30 mouse cellular contexts compared by ENCODE assay signal in the genomic region with DNA sequence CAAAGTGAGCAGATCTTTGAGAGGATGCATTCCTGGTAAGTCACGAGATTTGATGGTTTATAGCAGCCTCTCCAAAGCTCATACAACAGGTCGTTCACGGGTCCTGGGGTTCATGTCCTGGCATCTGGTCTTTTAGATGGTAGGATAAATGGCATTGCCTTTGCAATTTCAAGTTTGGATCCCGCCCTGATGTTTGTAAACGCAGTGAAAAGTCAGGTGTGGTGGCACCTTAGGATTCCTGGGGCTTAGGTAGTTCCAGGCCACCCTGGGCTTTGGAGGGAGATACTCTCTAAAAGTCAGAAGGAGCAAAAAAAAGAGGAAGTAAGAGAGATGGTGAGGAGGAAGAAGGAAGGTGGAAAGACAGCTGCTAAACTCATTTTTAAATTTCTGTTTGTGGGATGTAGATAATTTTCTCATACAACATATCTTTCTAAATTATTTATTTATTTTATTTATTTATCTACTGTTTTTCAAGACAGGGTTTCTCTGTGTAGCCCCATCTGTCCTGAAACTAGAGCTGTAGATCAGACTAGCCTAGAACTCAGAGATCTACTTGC. TPM values are rescaled to one million over a fixed set of nuclear protein-coding genes. Genes with fewer than 3 reads are reported as not detected.
"Had no signal": no experiment of that assay in that cellular context is flagged by ENCODE, and none has a peak within 500 bp of the region (broad histone marks: within the 10 kb centered on the region; RNA-seq: fewer than 3 reads in every experiment).

No protein-coding gene starts in this region.

- ATAC-seq: forebrain, embryonic 13.5 days; forebrain, embryonic 14.5 days; forebrain, embryonic 15.5 days; forebrain, embryonic 16.5 days; forebrain, postnatal 0 days had no signal

- H3K9ac ChIP-seq: embryonic facial prominence, embryonic 12.5 days; embryonic facial prominence, embryonic 13.5 days; embryonic facial prominence, embryonic 15.5 days; forebrain, embryonic 12.5 days; forebrain, embryonic 13.5 days; forebrain, embryonic 15.5 days; forebrain, postnatal 0 days had no signal

- DNase-seq: cerebellum, adult 9-10 months; cerebellum, adult 9-11 months; cerebellum, postnatal 10 days; cerebellum, postnatal 14 days; cerebellum, postnatal 25 days; cerebellum, postnatal 36 days; embryo, embryonic 11 days; forebrain, postnatal 0 days; gastrocnemius, adult 2 months; gastrocnemius, postnatal 10 days; gastrocnemius, postnatal 14 days; gastrocnemius, postnatal 25 days; gastrocnemius, postnatal 36 days; heart, adult 18-20 months had no signal

- H3K36me3 ChIP-seq: embryonic facial prominence, embryonic 10.5 days; embryonic facial prominence, embryonic 12.5 days; embryonic facial prominence, embryonic 13.5 days; embryonic facial prominence, embryonic 15.5 days; forebrain, embryonic 10.5 days; forebrain, embryonic 12.5 days; forebrain, embryonic 15.5 days; heart, embryonic 10.5 days had no signal

- H3K4me3 ChIP-seq: embryonic facial prominence, embryonic 10.5 days; embryonic facial prominence, embryonic 12.5 days; embryonic facial prominence, embryonic 13.5 days; embryonic facial prominence, embryonic 15.5 days; erythroblast, embryonic 14.5 days; forebrain, embryonic 10.5 days; forebrain, embryonic 12.5 days; forebrain, embryonic 13.5 days; forebrain, embryonic 15.5 days; gastrocnemius, adult 2 months; heart, embryonic 10.5 days had no signal

- H3K4me2 ChIP-seq: embryonic facial prominence, embryonic 12.5 days; embryonic facial prominence, embryonic 13.5 days; embryonic facial prominence, embryonic 15.5 days; forebrain, embryonic 12.5 days; forebrain, embryonic 13.5 days; forebrain, embryonic 15.5 days; heart, embryonic 11.5 days had no signal

- H3K27ac ChIP-seq: embryonic facial prominence, embryonic 10.5 days; embryonic facial prominence, embryonic 12.5 days; embryonic facial prominence, embryonic 13.5 days; embryonic facial prominence, embryonic 15.5 days; forebrain, embryonic 10.5 days; forebrain, embryonic 12.5 days; forebrain, embryonic 13.5 days; forebrain, embryonic 15.5 days; gastrocnemius, adult 2 months; heart, embryonic 10.5 days had no signal

- H3K9me3 ChIP-seq: embryonic facial prominence, embryonic 10.5 days; embryonic facial prominence, embryonic 12.5 days; embryonic facial prominence, embryonic 13.5 days; embryonic facial prominence, embryonic 15.5 days; forebrain, embryonic 10.5 days; forebrain, embryonic 12.5 days; forebrain, embryonic 13.5 days; forebrain, embryonic 15.5 days; heart, embryonic 10.5 days had no signal

- H3K27me3 ChIP-seq: embryonic facial prominence, embryonic 12.5 days; embryonic facial prominence, embryonic 13.5 days; embryonic facial prominence, embryonic 15.5 days; forebrain, embryonic 12.5 days; forebrain, embryonic 13.5 days; forebrain, embryonic 15.5 days had no signal

RNA-seq across cellular contexts. Expression of a gene that starts 55.8 kb away (rescaled TPM):
- polyA plus RNA-seq: erythroblast, embryonic 14.5 days had no signal

RNA-seq across cellular contexts. Expression of a gene that starts 56.3 kb away (rescaled TPM):
- total RNA-seq: gastrocnemius, postnatal 10 days; gastrocnemius, postnatal 14 days; gastrocnemius, postnatal 25 days; gastrocnemius, postnatal 4 days; heart, adult 18-20 months; heart, adult 8-10 months had no signal
- polyA plus RNA-seq: erythroblast, embryonic 14.5 days; gonadal fat pad, adult 2 months had no signal
